Mouse (Mus musculus) liver, postnatal 0 days (tissue): ENCODE data around the gene Pkn3. TPM values are rescaled to one million over a fixed set of nuclear protein-coding genes. Genes with fewer than 3 reads are reported as not detected.

Experiments
- ATAC-seq: fragments of 200-750 bp; cut with Nextera tagmentation; 2 replicates; pipeline ENCODE4 v1.8.0; 2017; ENCODE audit warnings: mild to moderate bottlenecking, moderate library complexity
- DNase-seq: peaks from one replicate; pipeline ENCODE4 v3.0.0-alpha.2; 2016
- H3K27ac ChIP-seq: fragments of 300-500 bp; sonication (generic); 2 replicates; pipeline ENCODE4 v1.5.1; 2014; ENCODE audit warnings: antibody characterized with exemption, moderate library complexity, mild to moderate bottlenecking, low read depth
- H3K27me3 ChIP-seq: fragments of 300-500 bp; sonication (generic); 2 replicates; pipeline ENCODE4 v1.6.1; 2014; ENCODE audit warnings: low read length, control low read depth, mixed read lengths; ENCODE audit not compliant: insufficient read depth
- H3K36me3 ChIP-seq: fragments of 300-500 bp; sonication (generic); replicated peaks from 2 replicates; pipeline ENCODE4 v1.6.1; 2014; ENCODE audit warnings: mild to moderate bottlenecking, control low read depth, low read length, moderate library complexity, mixed read lengths; ENCODE audit not compliant: insufficient read depth
- H3K4me1 ChIP-seq: fragments of 300-500 bp; sonication (generic); 2 replicates; pipeline ENCODE4 v1.6.1; 2014; ENCODE audit warnings: antibody characterized with exemption, mild to moderate bottlenecking, control low read depth; ENCODE audit not compliant: insufficient read depth
- H3K4me2 ChIP-seq: fragments of 300-500 bp; sonication (generic); 2 replicates; pipeline ENCODE4 v1.6.1; 2014; ENCODE audit warnings: low read depth, mild to moderate bottlenecking, low read length, moderate library complexity, mixed read lengths
- H3K4me3 ChIP-seq: fragments of 300-500 bp; sonication (generic); 2 replicates; pipeline ENCODE4 v1.5.1; 2014; ENCODE audit warnings: low read depth, low read length
- H3K9ac ChIP-seq: fragments of 300-500 bp; sonication (generic); replicated peaks from 2 replicates; pipeline ENCODE4 v1.6.1; 2014; ENCODE audit warnings: mild to moderate bottlenecking, moderate library complexity
- H3K9me3 ChIP-seq: fragments of 300-500 bp; sonication (generic); 2 replicates; pipeline ENCODE4 v1.6.1; 2016; ENCODE audit warnings: mild to moderate bottlenecking, control low read depth, low read length, mixed read lengths
- CTCF ChIP-seq: sonication (generic); IDR thresholded peaks from 2 replicates; pipeline ENCODE4 v1.5.1; 2016; ENCODE audit warnings: antibody characterized with exemption, low read depth
- EP300 ChIP-seq: IDR thresholded peaks from 2 replicates; pipeline ENCODE4 v1.6.1; 2016; ENCODE audit warnings: antibody characterized with exemption, low read depth, mild to moderate bottlenecking
- WGBS: fragments of 180-500 bp; shearing (Covaris S2); extraction: QIAGEN DNeasy Blood & Tissue Kit; methylation state at CpG from one replicate; pipeline ENCODE4 v1.1.7; 2014; ENCODE audit not compliant: insufficient replicate concordance; 5-methylcytosine and 5-hydroxymethylcytosine counted together
- polyA plus RNA-seq: library from polyadenylated mRNA; unstranded; fragments of >200 nt; fragmentation: Nextera tagmentation; extraction: Ambion mirVana; gene quantifications from 2 replicates; pipeline ENCODE4 v1.2.1, GENCODE M21; 2015

Gene Pkn3
- polyA plus RNA-seq, 1 experiment from 2014 or later: 0.75 TPM

- no peaks in the 10 kb centered on the region for H3K4me1 ChIP-seq
- H3K4me3 ChIP-seq: no peak overlapping the region
- DNase-seq (no peak), ATAC-seq (no peak)
- H3K27me3 ChIP-seq: no peaks in the 10 kb centered on the region
- TF ChIP-seq EP300 (no peak), CTCF (peak; percentile 38)
- H3K36me3 ChIP-seq: peaks cover 6% of the 10 kb centered on the region
- no peaks in the 10 kb centered on the region for H3K9me3 ChIP-seq
- H3K9ac ChIP-seq: no peak overlapping the region
- WGBS: 75% methylated on average over 4 of the region's 4 CpGs
- no peak overlapping the region for H3K27ac ChIP-seq
- no peak overlapping the region for H3K4me2 ChIP-seq
Observed at GRCm38 (mm10) chr2:30087310-30087709, 9.8 kb downstream of the Pkn3 start.

- 97% methylated on average over 12 of the region's 12 CpGs for WGBS
Observed at GRCm38 (mm10) chr2:30091521-30091920, 14.0 kb downstream of the Pkn3 start.

GRCm38 (mm10) chr2:30092280-30092918 lies 14.9 kb downstream of the Pkn3 start:
- Histone ChIP-seq H3K27me3 (no peaks in the 10 kb centered on the region), H3K4me2 (peak overlapping the region; percentile 85), H3K4me3 (peak overlapping the region; percentile 85; the same call in 1 of the 2 replicates), H3K4me1 (peaks cover 19% of the 10 kb centered on the region), H3K9me3 (no peaks in the 10 kb centered on the region), H3K9ac (no peak overlapping the region), H3K27ac (no peak overlapping the region), H3K36me3 (peaks cover 6% of the 10 kb centered on the region)
- 61% methylated on average over 6 of the region's 6 CpGs for WGBS
- TF ChIP-seq EP300: no peak
- no peak for TF ChIP-seq CTCF
- no peak for DNase-seq
- no peak for ATAC-seq

More at GRCm38 (mm10) chr2:30091521-30091920, 14.0 kb downstream of the Pkn3 start:
- no peak overlapping the region for H3K4me3 ChIP-seq
- peaks cover 19% of the 10 kb centered on the region for H3K4me1 ChIP-seq
- no peak for ATAC-seq
- no peaks in the 10 kb centered on the region for H3K9me3 ChIP-seq
- H3K4me2 ChIP-seq: no peak overlapping the region
- H3K27me3 ChIP-seq: no peaks in the 10 kb centered on the region
- no peak overlapping the region for H3K27ac ChIP-seq
- H3K36me3 ChIP-seq: peaks cover 6% of the 10 kb centered on the region
- no peak overlapping the region for H3K9ac ChIP-seq
- TF ChIP-seq EP300 (no peak), CTCF (no peak)
- DNase-seq: no peak

GRCm38 (mm10) chr2:30093471-30094207 lies 16.2 kb downstream of the Pkn3 start, which contains the start of gene Zdhhc12:
Gene Zdhhc12, minus strand, starts transcription at chr2:30093648.
- peak; percentile 99 for ATAC-seq
- H3K4me1 ChIP-seq: peaks cover 19% of the 10 kb centered on the region
- H3K9ac ChIP-seq: peak within 1 kb of the TSS; percentile 79
- H3K4me3 ChIP-seq: peak within 1 kb of the TSS; percentile 85
- WGBS: under 1% methylated on average over 51 of the region's 51 CpGs
- peak within 1 kb of the TSS; percentile 66 for H3K27ac ChIP-seq
- no peaks in the 10 kb centered on the region for H3K9me3 ChIP-seq
- H3K36me3 ChIP-seq: peaks cover 6% of the 10 kb centered on the region
- peak; percentile 97 for DNase-seq
- no peak for TF ChIP-seq CTCF
- H3K27me3 ChIP-seq: no peaks in the 10 kb centered on the region
- peak within 1 kb of the TSS; percentile 85 for H3K4me2 ChIP-seq

GRCm38 (mm10) chr2:30094208-30094588 lies 16.7 kb downstream of the Pkn3 start:
- Histone ChIP-seq H3K9ac (peak overlapping the region; percentile 59; the same call in 1 of the 2 replicates), H3K9me3 (no peaks in the 10 kb centered on the region), H3K27me3 (no peaks in the 10 kb centered on the region), H3K4me1 (peaks cover 19% of the 10 kb centered on the region), H3K36me3 (peaks cover 6% of the 10 kb centered on the region), H3K4me2 (peak overlapping the region; percentile 85), H3K27ac (peak overlapping the region; percentile 64), H3K4me3 (peak overlapping the region; percentile 85)
- peak; percentile 40 for DNase-seq
- TF ChIP-seq CTCF (no peak), EP300 (no peak)
- ATAC-seq: no peak
- WGBS: 3% methylated on average over 13 of the region's 13 CpGs

- WGBS: 61% methylated on average over 2 of the region's 2 CpGs
- H3K27me3 ChIP-seq: no peaks in the 10 kb centered on the region
- H3K9me3 ChIP-seq: no peaks in the 10 kb centered on the region
- no peak overlapping the region for H3K4me3 ChIP-seq
- no peak overlapping the region for H3K9ac ChIP-seq
- H3K36me3 ChIP-seq: peaks cover 8% of the 10 kb centered on the region
- H3K27ac ChIP-seq: no peak overlapping the region
- peaks cover 19% of the 10 kb centered on the region for H3K4me1 ChIP-seq
- no peak overlapping the region for H3K4me2 ChIP-seq
- DNase-seq (peak; percentile 72), ATAC-seq (no peak)
- no peak for TF ChIP-seq EP300
- TF ChIP-seq CTCF: peak; percentile 86
Observed at GRCm38 (mm10) chr2:30095882-30096527, 18.5 kb downstream of the Pkn3 start.
